16 mouse cellular contexts compared by ENCODE assay signal in genomic region chr4:59634532-59634931, GRCm38 (mm10).
"Had no signal": no experiment of that assay in that cellular context is flagged by ENCODE, and none has a peak within 500 bp of the region (broad histone marks: within the 10 kb centered on the region; RNA-seq: fewer than 3 reads in every experiment).

No protein-coding gene starts in this region.

- H3K36me3 ChIP-seq: neural tube, embryonic 13.5 days; neural tube, embryonic 15.5 days; stomach, embryonic 15.5 days had no signal

- H3K9me3 ChIP-seq: neural tube, embryonic 13.5 days; neural tube, embryonic 15.5 days; stomach, embryonic 15.5 days had no signal

- H3K4me3 ChIP-seq: neural tube, embryonic 13.5 days; neural tube, embryonic 15.5 days; stomach, embryonic 15.5 days had no signal

- H3K9ac ChIP-seq: neural tube, embryonic 13.5 days; neural tube, embryonic 15.5 days; stomach, embryonic 15.5 days had no signal

- H3K27me3 ChIP-seq: neural tube, embryonic 13.5 days; neural tube, embryonic 15.5 days; stomach, embryonic 15.5 days had no signal

- H3K27ac ChIP-seq: neural tube, embryonic 13.5 days; neural tube, embryonic 15.5 days; stomach, embryonic 15.5 days; stomach, postnatal 0 days had no signal

- DNase-seq: retina, postnatal 1 day; right cerebral cortex, adult 18-20 months; right cerebral cortex, postnatal 14 days; right cerebral cortex, postnatal 25 days; right cerebral cortex, postnatal 4 days; spleen, adult 18-20 months; thymus, adult 18-20 months; thymus, adult 2 months; thymus, postnatal 14 days; thymus, postnatal 25 days; thymus, postnatal 36 days; thymus, postnatal 4 days had no signal

- H3K4me2 ChIP-seq: neural tube, embryonic 13.5 days; neural tube, embryonic 15.5 days; stomach, embryonic 15.5 days had no signal
